Mouse (Mus musculus): ENCODE data around the gene Gm10322.
A peak's percentile ranks its signal among the peaks of the same experiment; 100 is the strongest.

Gm10322 gene

DNA sequence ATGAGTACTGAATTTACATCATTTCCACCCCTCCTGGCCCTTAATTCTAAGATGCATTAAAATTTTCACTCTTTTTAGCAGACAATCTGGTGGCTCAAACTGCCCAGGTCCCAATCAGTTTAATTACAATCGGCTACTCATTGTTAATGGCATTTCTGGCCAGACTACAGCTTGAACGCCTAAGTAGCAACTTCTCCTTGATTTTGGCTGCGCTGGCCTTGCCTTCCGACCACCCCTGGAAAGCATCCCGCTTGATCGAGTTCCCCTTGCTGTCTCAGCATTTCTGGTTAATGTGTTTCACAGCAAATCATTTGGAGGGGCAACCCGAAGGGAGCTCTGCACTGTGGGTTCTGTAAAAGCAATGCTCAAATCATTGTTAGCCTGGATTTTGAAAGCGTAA lies 13.8 kb upstream of the Gm10322 start:
- DNase-seq (ENCODE audit: low read depth, low spot score): no peak

DNA sequence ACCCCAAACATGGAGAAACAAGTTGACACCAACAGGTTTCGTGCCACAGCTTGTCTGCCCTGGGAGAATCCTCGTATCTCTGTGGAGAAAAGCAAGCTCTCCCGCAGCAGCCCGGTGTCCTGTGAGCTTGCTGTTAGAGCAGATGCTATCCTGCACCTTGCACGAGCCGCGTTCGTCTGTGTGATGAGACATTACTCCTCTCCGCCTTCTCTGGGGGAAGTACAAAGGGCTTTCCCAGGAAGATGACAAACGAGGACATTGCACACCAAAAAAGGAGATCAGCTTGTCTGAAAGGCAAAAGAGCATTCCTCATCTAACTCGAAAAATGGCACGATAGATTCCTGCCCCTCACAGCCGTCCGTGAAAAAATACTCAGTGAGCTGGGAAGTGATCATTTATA lies 13.0 kb upstream of the Gm10322 start:
- DNase-seq (ENCODE audit: low read depth, low spot score): peak; percentile 88

DNA sequence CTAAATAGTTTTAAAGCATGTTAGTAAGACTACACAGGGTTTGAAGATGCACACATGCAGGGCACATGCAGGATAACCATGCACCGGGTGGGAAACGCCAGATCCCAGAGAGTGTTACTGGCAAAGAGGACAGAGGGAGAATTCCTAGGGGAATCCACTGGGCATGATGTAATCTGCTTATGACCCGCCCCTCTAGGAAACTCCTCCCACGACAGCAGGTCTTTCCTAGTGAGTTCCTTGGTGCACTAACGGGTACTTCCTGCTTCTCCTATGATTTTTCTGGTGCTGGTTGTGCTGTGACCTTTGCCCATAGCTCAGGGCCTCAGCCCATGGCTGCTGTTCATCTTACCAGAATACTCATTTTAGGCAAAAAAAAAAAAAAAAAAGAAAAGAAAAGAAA lies 12.0 kb upstream of the Gm10322 start:
- DNase-seq (ENCODE audit: low read depth, low spot score): no peak

DNA sequence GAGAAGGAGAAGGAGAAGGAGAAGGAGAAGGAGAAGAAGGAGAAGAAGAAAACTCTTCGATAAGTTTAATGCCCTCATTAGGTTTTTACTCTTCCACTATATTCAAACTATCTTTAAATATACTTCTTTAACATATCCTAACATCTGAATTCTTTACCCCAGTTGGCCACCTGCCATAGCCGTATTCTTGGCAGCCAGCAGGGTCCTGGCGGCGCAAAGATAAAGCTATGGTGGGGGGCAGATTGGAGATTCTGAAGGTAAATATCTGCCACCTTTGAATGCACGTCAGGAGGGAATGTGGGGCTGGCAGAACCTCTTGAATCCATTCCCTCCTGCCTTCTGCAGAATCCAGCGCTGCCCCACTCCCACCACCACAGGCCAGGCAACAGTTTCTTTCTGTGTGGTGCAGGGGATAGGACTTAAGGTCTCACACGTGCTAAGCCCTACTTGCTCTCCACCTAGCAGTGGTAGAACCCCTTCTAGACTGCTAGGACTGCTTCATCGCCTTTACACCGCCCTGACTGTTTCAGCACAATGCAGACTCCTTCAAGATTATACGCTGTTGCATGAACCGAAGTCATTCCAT lies 10.9 kb upstream of the Gm10322 start:
- no peak for DNase-seq (ENCODE audit: low read depth, low spot score)

DNA sequence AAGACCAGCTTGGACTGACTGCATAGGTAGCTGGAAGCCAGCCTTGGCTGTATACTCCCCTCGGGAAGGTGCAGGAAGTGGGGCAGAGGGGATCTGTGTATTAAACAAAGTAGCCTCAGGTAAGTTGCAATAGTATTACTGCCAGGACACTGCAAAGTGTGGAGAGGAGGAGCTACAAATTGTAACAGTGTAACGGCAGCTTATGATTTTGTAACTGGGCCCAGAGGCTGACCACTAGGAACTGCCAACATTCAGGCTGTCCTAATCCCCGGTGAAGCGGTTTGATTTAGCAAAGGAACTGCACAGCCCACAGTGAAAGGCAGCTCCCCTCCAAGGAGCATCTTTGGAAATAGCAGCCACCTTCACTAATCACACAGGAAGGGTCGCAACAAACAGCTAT lies 2.6 kb upstream of the Gm10322 start:
- DNase-seq (ENCODE audit: low read depth, low spot score): no peak

DNA sequence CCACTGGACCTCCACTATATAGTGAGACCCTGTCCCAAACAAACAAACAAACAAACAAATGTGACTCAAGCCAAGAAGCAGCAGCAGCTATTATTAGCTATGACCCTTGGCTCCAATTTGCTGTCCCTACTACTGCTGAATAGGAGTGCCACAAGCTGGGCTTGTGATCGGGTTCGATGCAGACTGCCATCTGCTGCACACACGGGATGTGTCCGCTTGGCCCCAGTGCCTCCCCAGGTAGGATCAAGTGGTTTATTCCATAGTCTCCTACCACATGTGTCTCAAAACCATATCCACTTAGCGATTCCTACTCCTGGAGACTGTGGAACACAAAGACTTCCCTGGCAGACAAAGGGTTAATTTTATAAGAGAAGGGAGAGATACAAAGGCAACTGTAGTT lies 1.7 kb upstream of the Gm10322 start:
- DNase-seq (ENCODE audit: low read depth, low spot score): peak; percentile 89

DNA sequence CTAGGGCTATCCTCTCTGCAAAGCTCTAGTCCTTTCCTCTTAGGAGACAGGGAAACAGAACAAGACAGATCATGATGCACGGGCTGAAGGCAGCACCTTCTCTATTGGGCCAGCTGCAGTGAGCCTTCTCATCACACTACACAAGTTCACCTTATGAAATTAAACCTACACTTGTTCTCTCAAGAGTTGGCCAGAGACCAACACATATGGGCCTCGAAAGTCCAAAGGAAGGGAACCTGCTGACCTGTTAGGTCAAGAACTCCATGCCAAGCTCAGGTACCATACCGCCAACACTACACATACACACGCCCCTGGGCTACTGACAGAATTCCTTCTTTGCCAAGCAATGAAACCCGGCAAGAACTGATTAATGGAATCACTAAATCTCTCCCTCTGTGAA lies 452 bp upstream of the Gm10322 start:
- peak; percentile 49 for DNase-seq (ENCODE audit: low read depth, low spot score)

DNA sequence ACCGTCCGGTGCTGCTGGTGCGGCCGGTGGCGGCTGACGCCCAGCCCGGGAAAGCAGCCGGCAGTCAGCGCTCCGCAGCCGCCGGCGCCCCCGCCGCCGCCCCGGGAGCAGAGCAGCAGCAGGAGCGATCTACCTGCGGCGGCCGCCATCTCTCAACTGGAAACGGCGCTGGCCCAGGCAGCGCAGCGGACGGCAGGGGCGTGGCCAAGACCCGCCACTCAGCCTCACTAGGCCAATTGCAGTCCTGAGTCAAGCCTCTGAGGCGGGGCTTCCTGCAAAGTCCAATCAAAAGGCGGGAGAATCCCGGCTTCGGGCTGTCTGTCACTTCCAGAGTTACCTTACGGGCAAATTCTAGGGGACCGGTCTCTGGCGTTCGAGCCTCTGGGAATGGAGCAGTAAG lies 659 bp downstream of the Gm10322 start, which contains the start of gene Mcu:
Mcu (minus strand) TSS at position 171 of the 400 bp plus-strand sequence.
- DNase-seq (ENCODE audit: low read depth, low spot score): peak; percentile 98

DNA sequence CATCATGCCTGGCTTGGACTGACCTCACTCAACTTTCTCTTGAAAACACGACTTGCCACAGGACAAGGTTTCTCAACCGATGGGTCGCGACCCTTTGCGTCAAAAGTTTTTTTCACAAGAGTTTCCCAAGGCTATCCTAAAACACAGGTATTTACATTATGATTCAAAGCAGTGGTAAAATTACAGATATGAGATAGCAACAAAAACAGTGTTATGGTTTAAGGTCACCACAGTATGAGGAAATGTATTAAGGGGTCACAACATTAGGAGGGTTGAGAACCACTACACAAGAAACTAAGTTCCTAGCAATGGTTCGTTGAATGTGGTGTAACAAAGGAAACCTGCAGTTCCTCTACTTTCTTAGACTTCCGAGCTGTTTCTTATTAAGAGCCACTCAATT lies 1.9 kb downstream of the Gm10322 start:
- no peak for DNase-seq (ENCODE audit: low read depth, low spot score)

DNA sequence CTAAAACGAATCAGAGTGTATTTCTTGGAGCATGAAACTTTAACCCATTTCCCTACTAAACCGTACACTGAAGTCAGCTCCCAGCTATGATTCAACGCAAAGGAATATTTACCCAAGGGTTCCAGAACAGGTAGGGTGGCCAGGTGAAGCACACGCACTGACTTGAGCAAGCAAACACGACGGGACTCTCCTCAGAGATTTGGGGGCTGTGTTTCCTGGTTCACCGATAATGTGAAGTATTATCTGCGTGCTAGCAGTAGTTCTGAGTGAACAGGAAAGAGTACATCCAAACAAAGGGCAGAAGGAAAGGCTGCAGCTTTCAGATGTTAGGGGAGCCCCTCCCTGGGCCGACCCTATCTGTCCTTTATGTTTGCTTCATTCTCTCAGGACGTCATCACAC lies 5.5 kb downstream of the Gm10322 start:
- no peak for DNase-seq (ENCODE audit: low read depth, low spot score)

DNA sequence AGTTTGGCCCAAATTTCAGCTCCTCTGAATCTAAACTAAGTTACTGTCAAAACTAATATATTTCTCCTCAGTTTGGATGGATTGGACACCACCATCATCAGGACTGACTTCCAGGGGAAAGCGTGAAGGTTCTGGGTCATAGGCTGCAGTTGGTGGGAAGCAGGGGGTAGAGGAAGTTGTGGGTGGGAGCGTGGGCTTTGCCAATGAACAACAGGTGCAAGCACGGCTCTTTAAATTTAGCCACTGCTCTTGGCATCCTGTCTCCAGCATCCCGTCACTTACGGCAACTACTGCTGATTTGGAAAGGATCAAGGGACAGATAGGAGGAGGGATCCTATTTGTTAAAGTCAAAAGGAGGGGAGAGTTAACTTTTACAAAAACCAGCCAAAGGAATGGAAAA lies 7.6 kb downstream of the Gm10322 start:
- DNase-seq (ENCODE audit: low read depth, low spot score): peak; percentile 73

DNA sequence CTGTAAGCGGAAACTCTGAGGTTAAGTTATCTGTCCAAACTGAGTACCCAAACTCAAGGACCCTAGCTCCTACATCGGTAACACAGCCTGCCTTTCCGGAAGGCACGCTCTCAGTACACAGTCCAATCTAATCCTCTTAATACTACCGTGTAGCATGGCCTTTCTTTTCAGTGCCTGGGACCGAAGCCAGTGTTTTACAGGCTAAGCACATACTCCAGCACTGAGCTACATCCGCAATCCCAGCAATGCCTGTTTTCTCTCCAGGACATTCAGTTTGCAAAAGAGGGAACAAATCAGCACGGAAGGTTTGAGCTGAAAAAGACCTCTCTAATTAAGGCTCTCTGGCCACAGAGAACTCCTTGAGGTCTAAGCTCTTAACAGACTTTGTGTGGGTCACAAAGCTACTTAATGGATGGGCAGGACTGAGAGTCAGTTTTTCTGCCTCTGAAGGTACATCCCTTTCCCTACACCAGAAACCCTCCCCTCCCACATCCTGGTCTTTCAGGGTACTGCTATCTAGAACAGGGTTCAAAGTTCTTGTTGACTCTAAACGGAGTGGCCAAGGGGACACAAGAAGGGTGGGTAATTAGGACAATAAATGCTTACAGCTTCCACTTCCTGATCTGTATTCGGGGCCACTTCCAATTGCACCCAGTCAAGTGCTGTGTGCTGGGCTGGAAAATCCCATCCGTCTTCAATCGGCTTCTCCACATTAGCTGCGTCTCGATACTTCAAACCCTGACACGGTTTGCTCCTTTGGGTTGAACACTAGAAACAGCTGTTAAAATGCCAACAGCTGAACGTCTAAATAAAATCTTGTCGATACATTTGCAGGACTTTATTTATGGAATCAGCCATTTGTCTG lies 13.0 kb downstream of the Gm10322 start:
- DNase-seq (ENCODE audit: low read depth, low spot score): no peak

DNA sequence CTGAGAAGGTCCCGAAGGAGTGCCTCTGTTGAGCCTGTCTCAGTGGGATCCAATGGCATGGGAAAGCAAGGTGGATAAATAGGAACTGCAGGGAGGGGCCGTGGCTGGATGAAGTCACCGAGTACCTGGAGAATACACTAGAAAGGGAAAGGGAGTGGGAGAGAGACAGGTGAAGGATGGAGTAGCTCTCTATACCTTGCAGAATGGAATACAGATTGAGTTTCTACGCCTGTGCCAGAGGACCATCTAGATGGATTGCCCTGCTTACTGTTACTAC lies 13.6 kb downstream of the Gm10322 start:
- no peak for DNase-seq (ENCODE audit: low read depth, low spot score)

DNA sequence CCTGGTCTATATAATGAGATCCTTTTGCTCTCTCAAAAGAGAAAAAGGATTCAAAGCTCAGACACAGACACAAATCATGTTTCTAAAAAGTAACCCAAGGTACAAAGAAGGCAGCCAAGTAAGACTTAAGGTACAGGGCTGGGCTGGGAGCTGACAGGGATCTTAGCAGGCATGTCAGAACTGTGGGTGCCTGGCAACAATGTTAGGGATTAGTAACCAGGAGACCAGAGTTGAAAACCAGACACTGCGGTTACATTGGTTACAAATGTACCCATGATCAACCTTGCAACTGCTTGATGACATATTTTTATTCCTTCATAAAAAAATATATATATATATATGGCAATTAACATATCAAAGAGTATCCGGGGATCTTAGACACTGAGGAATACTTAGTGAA lies 20.2 kb downstream of the Gm10322 start:
- DNase-seq (ENCODE audit: low read depth, low spot score): no peak

DNA sequence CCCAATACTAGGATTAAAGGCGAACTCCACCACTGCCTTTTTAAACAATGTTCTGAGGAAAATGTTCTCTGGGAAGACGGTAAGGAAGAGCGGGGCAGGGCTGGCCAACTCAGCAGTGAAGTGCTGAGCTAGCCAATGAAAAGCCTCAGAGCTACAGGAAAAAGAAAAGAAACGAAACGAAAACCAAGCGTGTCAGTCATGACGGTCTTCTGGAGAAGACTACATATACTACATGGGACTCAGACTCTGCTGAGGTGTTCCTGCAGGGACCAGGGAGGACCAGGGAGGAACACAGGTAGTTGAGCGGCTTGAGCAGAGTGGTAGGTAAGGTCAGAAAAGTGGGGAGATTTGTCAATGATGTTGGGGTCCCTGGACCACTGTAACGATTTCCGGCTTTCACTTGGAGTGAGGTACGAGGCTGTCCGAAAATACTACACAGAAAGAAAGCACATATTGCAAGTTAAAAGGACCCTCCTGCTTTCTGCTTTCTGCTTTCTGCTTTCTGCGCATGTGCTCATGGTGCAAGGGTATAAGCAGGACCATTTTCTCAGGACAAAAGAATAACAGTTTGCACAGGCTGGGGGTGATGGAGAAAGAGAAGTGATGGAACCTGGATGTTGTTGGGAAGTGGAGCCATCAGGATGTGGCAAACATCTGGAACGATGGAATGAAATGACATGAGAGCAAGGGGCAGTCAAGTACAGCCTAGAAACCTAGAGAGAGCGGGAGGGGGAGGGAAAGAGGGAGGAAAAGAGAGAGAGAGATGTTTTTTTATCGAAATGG lies 21.1 kb downstream of the Gm10322 start:
- DNase-seq (ENCODE audit: low read depth, low spot score): no peak

DNA sequence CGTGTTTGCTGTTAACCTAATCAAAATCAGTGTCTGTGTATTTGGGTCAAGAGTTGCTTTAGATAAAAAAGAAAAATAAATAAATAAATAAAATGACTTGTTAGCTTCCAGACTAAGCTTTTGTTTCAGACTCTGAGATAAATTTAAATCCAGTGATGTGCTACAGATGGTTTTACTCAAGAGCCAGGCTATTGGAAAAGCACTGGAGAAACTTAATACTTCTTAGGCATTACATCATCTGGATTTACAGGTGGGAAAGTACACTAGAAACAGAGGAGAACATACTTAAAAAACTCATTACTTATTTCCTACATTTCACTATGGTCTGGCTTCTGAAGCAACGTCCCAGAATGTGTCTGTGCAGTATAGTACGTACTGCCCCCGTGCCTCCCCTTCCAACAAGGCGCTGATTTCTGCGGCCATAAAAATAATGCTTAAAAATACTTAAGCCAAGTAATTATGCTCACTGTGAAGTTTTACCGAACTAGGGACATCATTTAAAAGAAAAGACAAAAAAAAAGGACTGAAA lies 21.8 kb downstream of the Gm10322 start:
- DNase-seq (ENCODE audit: low read depth, low spot score): no peak

DNA sequence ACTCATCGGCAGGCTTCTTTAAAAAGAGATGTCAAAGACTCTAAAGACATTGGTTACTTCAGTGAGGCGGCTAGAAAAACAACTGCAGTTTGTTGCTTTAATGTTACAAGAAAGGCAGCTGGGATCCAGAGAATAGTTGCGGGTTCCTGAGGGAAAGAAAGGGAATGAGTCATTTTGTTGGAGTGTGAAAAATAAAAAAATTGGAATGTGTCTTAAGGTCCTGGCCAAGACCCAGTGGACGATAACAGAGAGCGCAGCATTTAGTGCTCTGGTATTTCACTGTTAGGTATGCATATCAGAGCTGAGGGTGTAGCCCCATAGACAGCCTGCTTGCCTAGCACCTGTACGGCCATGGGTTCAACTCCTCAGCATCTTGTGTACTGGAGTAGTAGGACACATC lies 22.7 kb downstream of the Gm10322 start:
- DNase-seq (ENCODE audit: low read depth, low spot score): no peak

DNA sequence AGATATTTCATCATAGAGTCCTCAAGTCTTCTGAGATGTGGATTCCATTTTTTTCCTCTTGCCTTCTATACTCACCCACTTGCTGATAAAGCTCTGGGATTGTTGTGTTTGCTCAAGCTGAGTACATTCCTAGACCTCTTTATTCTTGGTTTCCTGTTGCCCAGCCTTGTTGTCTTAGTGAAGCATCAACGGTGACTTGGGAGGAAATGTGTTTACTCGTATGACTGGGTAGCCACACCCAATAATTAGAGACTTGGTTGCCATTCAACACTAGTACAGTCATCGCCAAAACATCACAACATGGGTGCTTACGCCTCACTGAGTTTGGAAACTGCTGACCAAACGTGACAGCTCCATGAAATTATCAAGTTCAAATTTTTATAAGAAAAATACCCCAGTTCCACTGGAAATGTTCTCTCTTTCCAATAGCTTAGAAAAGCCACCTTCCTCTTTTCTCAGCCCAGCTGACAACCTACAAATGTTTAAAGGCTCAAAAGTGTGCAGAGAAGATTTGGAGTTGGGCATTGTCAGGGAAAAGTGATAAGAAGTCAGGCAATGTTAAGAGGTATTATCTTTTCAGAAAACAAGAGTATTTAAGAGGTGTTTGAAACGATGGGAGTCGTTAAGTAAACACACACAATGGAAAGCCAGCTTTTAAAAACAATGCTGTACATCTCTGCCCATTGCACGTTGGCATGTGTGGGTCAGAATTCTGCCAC lies 27.0 kb downstream of the Gm10322 start:
- peak; percentile 33 for DNase-seq (ENCODE audit: low read depth, low spot score)

DNA sequence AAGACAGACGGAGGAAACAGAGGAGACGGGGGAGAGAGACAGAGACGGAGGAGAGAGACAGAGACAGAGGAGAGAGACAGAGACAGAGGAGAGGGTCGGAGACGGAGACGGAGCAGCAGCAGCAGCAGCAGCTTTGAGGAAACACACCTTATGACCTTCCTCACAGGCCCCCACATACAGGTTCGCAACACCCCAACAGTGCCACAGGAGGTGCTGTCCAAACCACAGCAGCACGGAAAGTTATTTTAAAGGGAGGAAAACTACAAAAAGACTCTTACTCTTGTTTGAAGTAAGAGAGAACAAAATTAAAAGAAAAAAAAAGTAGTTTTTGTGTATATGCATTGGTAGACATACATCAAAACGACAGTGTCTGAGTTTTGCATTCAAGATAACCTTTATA lies 27.8 kb downstream of the Gm10322 start:
- DNase-seq (ENCODE audit: low read depth, low spot score): no peak

DNA sequence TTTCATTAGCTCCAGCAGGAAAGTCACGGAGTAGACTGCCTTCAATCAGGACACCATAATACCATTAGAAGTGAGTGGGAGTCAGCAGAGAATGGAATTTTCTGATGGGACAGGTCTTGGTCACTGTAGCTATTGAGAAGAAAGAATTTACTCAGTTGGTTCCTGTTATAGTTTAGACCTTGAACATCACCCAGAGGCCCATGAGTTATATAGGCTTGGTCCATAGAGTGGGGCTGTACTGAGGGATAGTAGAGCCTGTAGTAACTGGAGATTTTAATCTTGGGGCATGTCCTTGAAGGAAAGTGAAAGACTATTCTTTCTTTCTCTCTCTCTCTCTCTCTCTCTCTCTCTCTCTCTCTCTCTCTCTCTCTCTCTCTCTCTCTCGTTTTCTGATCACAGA lies 28.8 kb downstream of the Gm10322 start:
- DNase-seq (ENCODE audit: low read depth, low spot score): no peak

DNA sequence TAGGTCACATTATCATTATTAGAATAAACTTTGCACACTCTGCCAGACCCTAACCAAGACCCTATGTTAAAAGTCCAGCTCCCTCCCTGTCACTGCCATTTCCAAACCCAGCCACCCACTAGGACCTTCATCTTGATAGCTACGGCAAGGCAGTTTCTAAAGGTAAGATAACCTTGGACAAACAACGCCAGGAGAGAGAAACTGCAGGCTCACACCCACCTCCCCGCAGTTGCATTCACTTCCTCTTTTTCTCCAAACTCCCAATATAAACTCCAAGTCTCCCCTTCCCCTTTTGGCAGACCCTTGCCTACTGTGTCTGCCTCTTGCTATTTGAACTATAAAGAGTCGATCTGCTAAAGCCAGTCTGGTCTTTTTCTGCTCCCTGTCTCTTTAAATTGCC lies 29.3 kb downstream of the Gm10322 start:
- no peak for DNase-seq (ENCODE audit: low read depth, low spot score)

DNA sequence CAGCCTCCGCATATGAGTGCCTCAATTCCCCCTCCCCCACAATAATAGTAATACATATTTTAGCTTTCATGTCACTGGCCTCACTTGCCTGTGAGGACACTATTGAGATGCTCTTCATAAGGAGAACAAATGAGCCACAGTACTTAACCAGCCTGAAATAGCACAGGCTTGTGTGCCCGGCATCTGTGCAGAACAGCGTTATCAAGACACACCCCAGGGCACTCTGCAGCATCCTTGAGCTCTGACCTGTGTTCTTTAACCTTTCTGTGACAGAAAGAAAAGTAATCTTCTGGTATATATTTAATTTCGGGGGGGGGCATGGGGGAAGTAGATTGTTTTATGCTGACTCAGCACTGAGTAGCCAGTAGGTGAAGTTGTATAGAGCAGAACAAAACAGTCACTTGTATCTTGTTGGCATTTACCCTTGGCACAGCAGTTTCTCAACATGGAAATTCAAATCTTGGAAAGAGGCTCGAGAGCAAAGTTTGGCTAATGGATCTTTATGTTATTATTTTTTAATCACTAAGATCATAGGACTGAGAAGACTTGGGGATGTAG lies 31.0 kb downstream of the Gm10322 start:
- no peak for DNase-seq (ENCODE audit: low read depth, low spot score)
